Mouse (Mus musculus) erythroblast, embryonic 14.5 days (primary cell): ENCODE data around the gene Lyz2.

Experiments used
- GATA1 ChIP-seq: IDR thresholded peaks from 2 replicates; pipeline ENCODE4 v1.6.1; 2012; ENCODE audit warnings: low read length, inconsistent platforms, mixed read lengths
- TAL1 ChIP-seq: IDR thresholded peaks from 3 replicates; pipeline ENCODE4 v1.6.1; 2012; ENCODE audit warnings: low read length, inconsistent platforms, mixed read lengths

DNA sequence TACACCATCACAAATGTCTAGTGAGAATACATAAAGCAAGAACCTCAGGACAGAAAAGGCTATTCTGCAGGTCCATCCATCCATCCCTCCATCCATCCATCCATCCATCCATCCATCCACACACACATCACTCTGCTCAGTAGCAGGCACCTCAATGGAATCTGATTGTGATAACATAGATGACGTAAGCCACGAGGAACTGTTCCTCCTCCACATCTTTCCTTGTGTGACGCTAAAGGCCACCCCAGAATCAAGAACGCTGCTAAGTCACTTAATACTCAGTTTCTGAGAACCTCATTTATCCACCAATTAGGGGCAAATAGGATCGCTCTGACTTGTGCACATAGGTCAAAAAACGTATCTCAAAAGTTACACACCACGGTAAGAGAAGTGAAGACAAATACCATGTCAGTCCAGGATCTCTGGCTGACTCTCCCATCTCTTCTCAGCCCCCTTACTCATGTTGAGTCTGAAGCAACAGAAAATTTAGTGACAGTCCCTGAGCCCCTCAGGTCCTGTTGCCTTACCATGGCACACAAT is 670 bp downstream of the Lyz2 start:
- TF ChIP-seq GATA1 (no peak), TAL1 (no peak)
